Mouse (Mus musculus) adrenal gland, postnatal 36 days (tissue): ENCODE data around the gene Gchfr. TPM values are rescaled to one million over a fixed set of nuclear protein-coding genes. Genes with fewer than 3 reads are reported as not detected.

Source experiments
- DNase-seq, 2 experiments: peaks; one replicate each; pipeline ENCODE4 v3.0.0; 2021; ENCODE audit warnings: mixed read lengths in 1 of 2
- long read RNA-seq, 2 experiments: library from polyadenylated mRNA; stranded (forward); transcript quantifications; one replicate each; pipeline ENCODE4 v2.0.0; 2021; ENCODE audit warnings: borderline sequencing depth in 2 of 2
- total RNA-seq, 2 experiments: library from RNA; stranded (reverse); gene quantifications; 2 replicates each; pipeline ENCODE4 v1.2.3; 2021

Gene Gchfr
- 10 to 100 TPM; 16.1 to 23.8 TPM for total RNA-seq
- long read RNA-seq, experiment 1, transcript Gchfr-201 (3 exons, 645 nt) = major isoform, 35 of 41 reads
- long read RNA-seq, experiment 1, partial matches to known transcripts = 4 of 41 reads
- long read RNA-seq, experiment 1, other reads (novel, unspliced or antisense) = 2 of 41 reads
- long read RNA-seq, experiment 2, transcript Gchfr-201 (3 exons, 645 nt) = major isoform, 17 of 20 reads
- long read RNA-seq, experiment 2, partial matches to known transcripts = 3 of 20 reads
- long read RNA-seq, experiment 2, other reads (novel, unspliced or antisense) = 0 of 20 reads

DNA sequence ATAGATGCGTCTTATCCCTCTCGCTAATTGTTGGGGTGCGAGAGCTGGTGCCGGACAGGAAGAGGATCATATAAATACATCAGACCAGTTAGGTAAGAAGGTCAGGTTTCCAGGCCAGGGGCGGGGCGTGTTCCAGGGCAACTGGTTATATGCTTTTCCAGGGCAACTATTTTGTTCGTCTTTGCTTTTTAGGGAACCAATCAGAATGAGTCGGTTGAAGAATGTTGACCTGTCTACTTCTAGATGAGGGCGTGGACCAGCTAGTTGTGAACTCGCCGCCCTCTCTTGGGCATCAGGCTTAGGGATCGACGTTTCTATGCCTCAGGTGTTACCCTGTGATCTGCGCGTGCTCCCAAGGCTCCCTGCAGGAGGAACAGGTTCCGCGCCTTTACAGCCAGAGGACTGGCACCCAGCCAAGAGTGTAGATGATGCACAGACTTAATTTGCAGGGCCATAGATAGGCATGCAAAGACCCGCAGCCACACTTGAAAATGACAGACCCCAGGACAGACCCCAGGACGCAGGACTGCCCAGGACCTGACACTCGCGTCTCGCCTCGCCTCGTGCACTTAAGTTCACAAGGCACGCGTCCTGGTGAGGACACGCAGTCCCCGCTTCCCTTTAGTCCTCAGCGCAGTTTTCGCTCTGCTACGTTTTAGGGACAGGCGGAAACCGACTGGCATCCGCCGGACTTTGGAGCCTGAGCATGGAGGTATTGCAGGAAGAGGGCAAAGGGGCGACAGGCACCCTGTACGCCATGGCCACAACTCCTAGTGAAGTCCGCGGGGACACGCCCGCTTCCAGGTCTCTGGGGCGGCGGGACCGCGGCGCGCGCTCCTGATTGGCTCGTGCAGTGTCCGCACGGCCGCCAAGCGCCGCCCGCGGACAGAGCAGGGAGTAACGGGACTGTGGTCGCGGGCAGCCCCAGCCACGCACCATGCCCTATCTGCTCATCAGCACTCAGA, at the start of gene Gchfr:
Gene Gchfr (plus strand): TSS at position 873 of the 965 bp plus-strand sequence.
- DNase-seq = peak; percentile 89

- DNase-seq = no peak
These were observed 31.2 kb upstream of the Gchfr start for GRCm38 (mm10) chr2:119136346-119136898.

DNA sequence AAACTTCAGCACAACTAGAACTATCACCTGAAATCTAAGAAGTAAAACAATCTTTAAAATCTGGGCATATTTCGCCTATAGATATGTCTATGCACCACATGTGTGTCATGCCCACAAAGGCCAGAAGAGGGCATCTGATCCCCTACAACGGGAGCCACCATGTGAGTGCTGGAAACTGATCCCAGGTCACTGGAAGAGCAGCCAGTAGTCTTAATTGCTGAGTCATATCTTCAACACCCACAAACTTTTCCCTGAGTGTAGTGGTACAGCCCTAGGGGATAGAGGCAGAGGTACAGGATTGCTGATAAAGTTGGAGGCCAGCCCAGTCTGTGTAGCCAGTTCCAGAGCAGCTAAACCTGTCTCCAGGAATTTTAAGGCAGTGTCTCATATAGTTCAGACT, 22.4 kb upstream of the Gchfr start:
- no peak for DNase-seq

- no peak for DNase-seq
These were observed 21.1 kb upstream of the Gchfr start for GRCm38 (mm10) chr2:119146435-119146834.

DNA sequence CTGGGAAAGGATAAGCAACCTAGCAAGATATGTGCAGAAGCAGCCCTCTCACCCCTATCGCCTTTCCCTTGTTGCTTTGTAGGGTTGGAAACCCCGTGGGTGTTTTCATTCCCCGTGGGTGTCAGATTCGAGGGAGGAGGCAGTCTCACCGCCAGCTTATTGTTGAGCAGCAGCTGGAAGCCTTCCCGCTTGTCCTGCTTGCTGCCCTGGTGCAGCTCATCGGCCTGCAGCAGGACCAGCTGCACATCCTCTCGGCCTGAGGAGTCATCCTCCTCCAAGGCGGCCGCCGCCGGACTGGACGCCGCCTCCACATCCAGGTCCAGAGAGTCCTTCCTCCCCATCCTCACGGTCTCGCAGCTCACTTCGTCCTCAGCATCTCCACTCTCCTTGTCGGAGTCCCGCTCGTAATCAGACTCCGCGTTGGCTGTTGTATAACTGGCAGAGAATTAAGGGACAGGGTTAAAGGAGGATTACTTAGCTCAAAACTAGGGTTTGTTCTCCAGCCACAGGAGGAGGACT, 20.4 kb upstream of the Gchfr start:
- DNase-seq = no peak

DNA sequence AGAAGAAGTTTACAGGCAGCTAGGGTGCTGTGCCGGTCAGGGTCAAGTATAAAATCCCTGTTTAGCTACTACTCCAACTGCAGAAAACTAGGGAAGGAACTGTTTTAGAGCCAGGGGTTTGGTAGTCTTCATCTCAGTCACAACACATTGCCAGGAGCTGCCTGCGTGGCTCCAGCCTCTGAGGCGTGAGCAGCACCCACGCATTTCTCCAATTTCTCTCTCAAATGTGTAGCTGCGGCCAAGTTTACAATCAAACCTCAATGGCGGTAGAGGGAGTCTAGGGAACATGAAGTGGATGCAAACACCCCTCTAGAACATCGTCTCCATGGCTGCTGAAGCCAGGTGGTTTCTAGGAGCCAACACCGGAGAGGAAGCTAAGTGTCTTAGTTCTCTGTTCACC, 19.8 kb upstream of the Gchfr start:
- DNase-seq = no peak

- DNase-seq = no peak
These were observed 15.3 kb upstream of the Gchfr start for GRCm38 (mm10) chr2:119152255-119152654.

DNA sequence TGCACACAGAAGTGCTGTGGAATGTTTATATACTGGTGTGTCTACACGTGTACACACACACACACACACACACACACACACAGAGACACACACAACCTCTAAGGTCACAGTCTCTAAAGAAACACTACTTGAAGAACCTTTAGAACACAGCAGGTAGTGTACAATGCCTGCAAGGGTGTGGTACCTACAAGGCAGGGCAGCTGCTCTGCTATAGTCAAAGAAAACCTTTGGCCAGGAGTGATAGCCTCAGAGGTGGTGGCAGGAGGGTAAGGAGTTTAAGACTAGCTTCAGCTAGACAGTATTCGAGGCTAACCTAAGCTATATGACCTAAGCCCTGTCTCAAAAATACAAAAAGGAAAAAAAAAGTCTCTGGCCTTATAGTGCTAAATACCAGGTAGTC, 12.9 kb upstream of the Gchfr start:
- no peak for DNase-seq

DNA sequence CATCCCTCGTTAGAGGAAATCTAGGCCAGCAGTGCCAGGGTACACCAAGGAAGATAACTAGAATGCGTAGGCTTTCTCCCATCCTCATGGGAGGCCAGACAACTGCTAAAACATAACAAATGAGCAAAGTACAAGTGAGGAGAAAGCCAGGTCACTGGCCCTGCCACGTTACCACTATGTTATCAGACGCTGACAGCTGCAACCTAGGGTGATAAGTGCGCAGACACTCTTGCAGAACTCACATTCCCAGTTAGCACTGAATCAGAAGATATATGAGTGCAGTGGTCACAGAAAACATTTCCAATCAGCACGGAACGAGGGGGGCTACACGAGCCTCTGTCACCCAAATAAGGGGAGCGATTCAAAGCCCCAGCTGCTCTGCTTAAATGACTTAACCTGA, 12.2 kb upstream of the Gchfr start:
- no peak for DNase-seq

DNA sequence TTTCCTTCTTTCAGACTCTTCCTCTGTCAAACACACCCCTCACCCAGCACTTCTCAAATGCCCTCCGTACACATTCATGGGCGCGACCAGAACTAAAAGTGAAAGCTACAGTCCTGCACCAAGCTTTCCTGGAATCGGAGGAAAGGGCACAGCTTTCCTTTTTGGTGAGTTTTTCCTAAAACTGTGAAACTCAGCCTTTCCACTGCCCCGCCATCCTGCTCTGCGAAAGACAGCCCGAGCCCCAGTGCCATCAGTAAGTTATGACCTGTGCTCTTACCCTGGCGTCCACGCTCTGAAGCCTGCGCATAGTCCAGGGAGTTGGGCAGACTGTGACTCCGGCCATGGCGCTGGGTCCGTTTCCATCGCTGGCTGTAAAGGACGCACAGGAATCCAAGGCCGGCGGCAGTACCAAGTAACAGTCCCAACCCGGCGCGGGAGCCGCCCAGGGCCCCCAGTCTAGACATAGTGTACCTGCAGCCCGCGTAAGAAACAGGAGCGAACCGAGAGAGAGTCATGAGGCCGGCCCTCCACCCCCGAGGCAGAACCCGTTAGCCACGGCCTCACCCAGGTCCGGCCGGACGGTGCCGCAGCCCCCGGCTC, 11.4 kb upstream of the Gchfr start:
- peak; percentile 53 to 58 for DNase-seq

- DNase-seq = peak; percentile 96 to 97
These were observed 10.6 kb upstream of the Gchfr start, which contains the start of gene Rmdn3 for GRCm38 (mm10) chr2:119156681-119157572. Rmdn3 (minus strand) TSS chr2:119157034.

GRCm38 (mm10) chr2:119157836-119158235, 9.7 kb upstream of the Gchfr start:
- DNase-seq = no peak

GRCm38 (mm10) chr2:119161247-119161646, 6.3 kb upstream of the Gchfr start:
- DNase-seq = peak; percentile 39 to 63

DNA sequence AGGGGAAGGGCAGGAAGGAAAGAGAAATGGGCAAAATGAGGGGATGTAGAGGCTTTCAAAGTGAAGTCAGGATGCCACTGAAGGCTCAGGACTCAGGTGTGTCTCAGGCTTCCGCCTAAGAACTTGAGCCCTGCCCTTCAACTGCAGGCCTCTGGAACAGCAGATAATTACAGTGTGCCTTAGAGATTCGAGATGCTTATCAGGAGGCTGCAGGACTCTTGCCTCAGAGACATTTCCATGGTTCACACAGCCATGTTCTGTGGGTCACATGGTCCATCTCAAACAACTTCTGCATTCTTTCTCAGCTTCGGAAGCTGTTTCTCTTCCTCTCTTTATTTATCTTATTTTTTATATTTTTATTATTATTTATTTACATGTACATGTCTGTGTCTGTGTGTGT, 4.4 kb upstream of the Gchfr start:
- DNase-seq = no peak

GRCm38 (mm10) chr2:119163999-119164398, 3.6 kb upstream of the Gchfr start:
- DNase-seq = no peak

DNA sequence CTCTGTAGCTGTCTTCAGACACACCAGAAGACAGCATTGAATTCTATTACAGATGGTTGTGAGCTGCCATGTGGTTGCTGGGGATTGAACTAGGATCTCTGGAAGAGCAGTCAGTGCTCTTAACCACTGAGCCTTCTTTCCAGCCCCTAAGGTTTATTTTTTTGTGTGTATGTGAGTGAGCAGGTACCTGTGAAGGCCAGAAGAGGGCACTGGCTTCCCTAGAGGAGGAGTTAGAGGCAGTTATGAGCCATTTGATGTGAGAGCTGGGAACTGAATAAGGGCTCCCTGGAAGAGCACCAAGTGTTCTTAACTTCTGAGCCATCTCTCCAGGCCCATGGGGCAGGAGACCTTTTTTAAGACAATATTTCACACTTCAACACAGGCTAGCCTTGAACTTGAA, 2.2 kb upstream of the Gchfr start:
- DNase-seq = no peak

DNA sequence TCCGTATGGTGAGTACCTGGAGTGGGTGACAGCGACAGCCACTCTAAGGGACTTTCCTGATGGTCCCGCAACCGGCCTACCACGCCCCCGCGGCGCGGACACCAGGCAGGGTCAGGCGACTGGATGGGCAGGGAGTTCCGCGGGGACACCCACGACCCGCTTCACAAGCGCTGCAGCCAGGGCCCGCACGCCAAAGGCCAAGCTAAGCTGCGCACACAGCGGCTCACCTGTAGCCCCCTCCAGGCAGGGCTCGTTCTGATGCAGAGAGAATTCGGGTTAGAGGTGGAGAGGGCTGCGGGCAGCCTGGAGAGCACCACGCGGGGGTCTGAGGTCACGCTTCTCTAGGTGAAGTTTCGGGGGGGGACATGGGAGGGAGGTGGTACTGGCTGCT, 288 bp downstream of the Gchfr start:
- DNase-seq = no peak

- DNase-seq = no peak
These were observed 2.7 kb downstream of the Gchfr start for GRCm38 (mm10) chr2:119170282-119170681.

DNA sequence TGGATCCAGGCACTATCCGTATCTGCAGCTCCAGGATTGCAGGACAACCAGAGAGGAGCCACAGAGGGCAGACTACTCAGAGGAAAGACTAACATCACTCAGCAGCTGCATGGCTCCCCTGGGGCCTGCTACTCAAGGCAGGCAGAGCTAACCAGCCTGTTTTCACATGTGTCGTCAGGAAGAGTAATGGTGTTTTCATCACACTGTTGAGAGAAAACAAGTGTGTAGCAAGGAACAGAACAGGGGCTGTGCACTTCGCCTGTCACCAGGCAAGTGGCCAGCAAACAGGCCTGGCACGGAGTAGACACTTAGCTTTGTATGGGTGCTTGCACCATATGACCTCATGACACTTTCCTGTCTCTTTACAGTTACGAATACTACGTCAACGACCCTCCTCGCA, 4.0 kb downstream of the Gchfr start:
- no peak for DNase-seq

DNA sequence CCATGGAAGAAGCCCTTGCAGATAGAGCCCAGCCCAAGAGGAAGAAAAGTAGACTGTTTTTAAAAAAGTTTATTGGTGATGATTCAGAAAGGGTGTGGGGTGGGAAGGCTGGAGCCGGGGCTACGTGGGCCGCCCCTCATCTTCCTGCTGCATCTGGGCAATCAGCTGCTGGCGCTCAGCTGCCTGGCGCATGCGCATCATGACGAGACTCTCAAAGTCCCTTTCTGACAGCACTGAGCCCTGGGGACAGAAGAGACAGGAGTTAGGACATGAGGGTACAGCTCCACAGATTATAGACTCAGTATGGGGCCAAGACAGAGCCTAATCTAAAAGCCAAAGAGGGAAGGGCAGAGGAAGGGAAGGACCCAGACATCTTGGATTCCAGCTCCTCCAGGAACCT, 4.9 kb downstream of the Gchfr start:
- DNase-seq = no peak
